Mouse (Mus musculus) brown adipose tissue, adult 24 weeks (tissue): ENCODE results near the gene Slc5a5. TPM values are rescaled to one million over a fixed set of nuclear protein-coding genes. Genes with fewer than 3 reads are reported as not detected.

Experiments
- H3K27ac ChIP-seq: fragments of 200-500 bp; replicated peaks from 2 replicates; pipeline ENCODE4 v1.5.1; 2012; ENCODE audit warnings: low read depth, mild to moderate bottlenecking, low read length
- H3K4me1 ChIP-seq: fragments of 200-500 bp; 2 replicates; pipeline ENCODE4 v1.6.1; 2012; ENCODE audit warnings: low read length, mixed read lengths; ENCODE audit not compliant: control insufficient read depth, insufficient read depth, insufficient read length
- H3K4me3 ChIP-seq: fragments of 200-500 bp; 2 replicates; pipeline ENCODE4 v1.5.1; 2012; ENCODE audit warnings: low read depth, mild to moderate bottlenecking, low read length, moderate library complexity; ENCODE audit not compliant: insufficient read depth
- polyA plus RNA-seq: library from polyadenylated mRNA; stranded (reverse); fragments of >200 nt; gene quantifications from 2 replicates; pipeline ENCODE4 v1.2.4, GENCODE M21; 2012; ENCODE audit not compliant: missing spikeins, insufficient read depth, insufficient read length

Slc5a5 gene
- polyA plus RNA-seq, 1 experiment = not detected

- Histone ChIP-seq H3K27ac (no peak overlapping the region), H3K4me1 (peaks cover 3% of the 10 kb centered on the region; the same call in 1 of the 2 replicates), H3K4me3 (no peak overlapping the region)
Observed at GRCm38 (mm10) chr8:70876382-70876781, 16.2 kb downstream of the Slc5a5 start.

GRCm38 (mm10) chr8:70874441-70874840, 18.1 kb downstream of the Slc5a5 start:
- Histone ChIP-seq H3K27ac (no peak overlapping the region), H3K4me3 (no peak overlapping the region), H3K4me1 (no peaks in the 10 kb centered on the region)

GRCm38 (mm10) chr8:70873364-70873985, 19.1 kb downstream of the Slc5a5 start, which contains the start of gene Ccdc124:
Gene Ccdc124 (minus strand): TSS chr8:70873935.
- H3K27ac ChIP-seq = peak within 1 kb of the TSS; percentile 95

GRCm38 (mm10) chr8:70872643-70873363, 19.8 kb downstream of the Slc5a5 start:
- Histone ChIP-seq H3K4me1 (no peaks in the 10 kb centered on the region), H3K4me3 (peak overlapping the region; percentile 81), H3K27ac (peak overlapping the region; percentile 56)

More at GRCm38 (mm10) chr8:70873364-70873985, 19.1 kb downstream of the Slc5a5 start, which contains the start of gene Ccdc124:
- Histone ChIP-seq H3K4me3 (peak within 1 kb of the TSS; percentile 81), H3K4me1 (no peaks in the 10 kb centered on the region)

- Histone ChIP-seq H3K4me3 (no peak overlapping the region), H3K4me1 (no peaks in the 10 kb centered on the region), H3K27ac (no peak overlapping the region)
Observed at GRCm38 (mm10) chr8:70871195-70871807, 21.3 kb downstream of the Slc5a5 start.

GRCm38 (mm10) chr8:70869601-70870041, 22.9 kb downstream of the Slc5a5 start:
- peaks cover 4% of the 10 kb centered on the region; the same call in 1 of the 2 replicates for H3K4me1 ChIP-seq
- H3K4me3 ChIP-seq = no peak overlapping the region
- no peak overlapping the region for H3K27ac ChIP-seq

GRCm38 (mm10) chr8:70869199-70869571, 23.4 kb downstream of the Slc5a5 start:
- Histone ChIP-seq H3K27ac (no peak overlapping the region), H3K4me1 (peaks cover 4% of the 10 kb centered on the region; the same call in 1 of the 2 replicates), H3K4me3 (no peak overlapping the region)

- H3K4me3 ChIP-seq = no peak overlapping the region
- H3K27ac ChIP-seq = no peak overlapping the region
- peaks cover 4% of the 10 kb centered on the region; the same call in 1 of the 2 replicates for H3K4me1 ChIP-seq
Observed at GRCm38 (mm10) chr8:70868559-70869198, 23.9 kb downstream of the Slc5a5 start.

- no peak overlapping the region for H3K27ac ChIP-seq
- peaks cover 6% of the 10 kb centered on the region; the same call in 1 of the 2 replicates for H3K4me1 ChIP-seq
- H3K4me3 ChIP-seq = no peak overlapping the region
Observed at GRCm38 (mm10) chr8:70866566-70866965, 26.0 kb downstream of the Slc5a5 start.

- H3K4me3 ChIP-seq = peak overlapping the region; percentile 48
- no peak overlapping the region for H3K27ac ChIP-seq
- peaks cover 6% of the 10 kb centered on the region; the same call in 1 of the 2 replicates for H3K4me1 ChIP-seq
Observed at GRCm38 (mm10) chr8:70866001-70866520, 26.5 kb downstream of the Slc5a5 start.

- H3K4me3 ChIP-seq = peak overlapping the region; percentile 60
- peaks cover 6% of the 10 kb centered on the region; the same call in 1 of the 2 replicates for H3K4me1 ChIP-seq
- H3K27ac ChIP-seq = no peak overlapping the region
Observed at GRCm38 (mm10) chr8:70865350-70866000, 27.1 kb downstream of the Slc5a5 start.

GRCm38 (mm10) chr8:70864712-70865221, 27.8 kb downstream of the Slc5a5 start:
- H3K4me3 ChIP-seq = peak overlapping the region; percentile 60
- peaks cover 6% of the 10 kb centered on the region; the same call in 1 of the 2 replicates for H3K4me1 ChIP-seq
- H3K27ac ChIP-seq = no peak overlapping the region

GRCm38 (mm10) chr8:70863956-70864711, 28.4 kb downstream of the Slc5a5 start:
- H3K4me1 ChIP-seq = peaks cover 6% of the 10 kb centered on the region; the same call in 1 of the 2 replicates
- peak overlapping the region; percentile 38 for H3K4me3 ChIP-seq
- no peak overlapping the region for H3K27ac ChIP-seq
